Mouse (Mus musculus) neutrophil, adult 83 days (primary cell): ENCODE data around the gene Tmem191c. TPM values are rescaled to one million over a fixed set of nuclear protein-coding genes. Genes with fewer than 3 reads are reported as not detected.

Experiments used
- total RNA-seq, 2 experiments: library from RNA; stranded (reverse); gene quantifications; one replicate each; pipeline ENCODE4 v1.2.4; 2023

Tmem191c gene
- 1 to 10 TPM; 3.1 to 3.8 TPM for total RNA-seq

DNA sequence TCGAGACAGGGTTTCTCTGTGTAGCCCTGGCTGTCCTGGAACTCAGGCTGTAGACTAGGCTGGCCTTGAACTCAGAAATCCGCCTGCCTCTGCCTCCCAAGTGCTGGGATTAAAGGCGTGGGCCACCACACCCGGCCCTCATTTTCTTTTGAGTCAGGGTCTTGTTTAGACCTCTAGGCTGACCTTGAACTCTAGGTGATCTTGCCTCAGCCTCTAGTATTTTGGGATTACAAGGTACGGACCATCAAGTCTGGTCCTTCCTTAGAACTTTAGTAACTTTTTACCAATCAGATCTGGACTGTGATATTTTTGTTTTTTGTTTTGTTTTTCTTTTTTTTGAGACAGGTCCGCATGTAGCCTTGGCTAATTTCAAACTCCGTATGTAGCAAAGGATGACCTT lies at the start of gene Tmem191c:
TSS of gene Tmem191c (plus strand) at position 357 of the 400 bp plus-strand sequence.

DNA sequence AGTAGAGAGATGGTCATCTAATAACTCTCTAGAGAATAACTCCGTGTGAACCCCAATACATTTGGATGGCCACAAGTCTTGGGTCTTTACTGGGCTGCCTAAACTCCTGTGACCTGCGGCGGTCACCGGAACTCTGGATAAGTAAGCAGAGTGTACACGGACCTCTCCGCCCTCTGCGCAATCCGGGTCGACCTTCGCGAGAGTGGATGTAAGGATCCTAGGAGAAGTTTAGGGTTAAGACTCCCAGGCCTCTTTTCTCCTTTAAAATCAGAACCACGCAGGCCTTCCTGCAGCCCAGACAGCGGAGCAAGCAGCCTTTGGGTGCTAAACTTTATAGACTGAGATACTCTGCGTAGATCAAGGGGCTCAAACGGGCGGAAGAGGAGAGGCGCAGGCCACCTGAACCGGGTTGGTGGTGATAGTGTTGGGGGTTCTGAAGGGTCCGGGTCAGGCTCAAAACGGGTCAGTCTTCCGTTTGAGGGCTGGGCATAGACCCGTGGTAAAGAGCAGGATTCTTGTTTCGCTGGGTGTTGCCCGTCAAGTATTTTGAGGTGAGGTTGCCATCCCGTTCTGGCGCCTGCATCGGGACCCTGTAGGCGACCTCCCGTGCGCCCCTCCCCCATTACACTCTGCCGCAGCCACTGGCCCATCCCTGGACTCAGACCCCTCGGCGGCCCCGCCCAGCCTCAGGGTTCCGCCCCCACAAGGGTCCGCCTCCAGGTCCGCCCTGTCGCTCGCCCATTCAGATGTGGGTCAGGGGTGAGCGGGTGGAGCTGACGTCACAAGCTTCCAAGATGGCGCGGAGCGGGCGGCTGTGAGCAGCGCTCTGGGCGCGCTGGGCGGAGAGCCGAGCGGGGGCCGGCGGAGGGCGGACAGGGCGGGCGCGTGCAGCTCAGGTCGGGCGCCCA lies 42.8 kb upstream of the Tmem191c start, which contains the start of gene Hic2:
TSS of gene Hic2 (plus strand) at position 779 of the 908 bp plus-strand sequence.

DNA sequence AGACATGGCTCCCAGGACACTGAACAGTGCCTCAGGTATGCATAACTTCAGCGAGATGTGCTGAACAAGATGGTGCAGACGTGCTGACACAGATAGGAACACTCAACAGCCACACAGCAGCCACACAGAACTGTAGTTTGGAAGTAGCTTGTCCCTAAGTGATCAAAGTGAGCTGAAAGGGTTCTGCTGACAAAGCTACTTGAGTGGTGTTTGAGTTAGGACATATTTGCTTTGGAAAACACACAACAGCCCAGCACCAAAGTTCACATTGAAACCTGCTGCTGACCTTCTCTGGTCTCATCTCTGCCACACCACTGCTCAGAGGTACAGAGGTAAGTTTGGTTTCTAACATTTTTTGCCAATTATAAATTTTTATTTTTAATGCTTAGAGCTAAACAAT lies 55.2 kb downstream of the Tmem191c start, which contains the start of gene Serpind1:
TSS of gene Serpind1 (plus strand) at position 256 of the 400 bp plus-strand sequence.

Other genes with a start within 250 kb of the Tmem191c start
- under 1 TPM; 0.20 to 0.33 TPM for gene Ypel1, start 206.4 kb upstream of the Tmem191c start, total RNA-seq
- gene Ppil2, start 164.8 kb upstream of the Tmem191c start, total RNA-seq: 10 to 100 TPM; 71.4 to 76.8 TPM
- 1 to 10 TPM; 5.9 to 8.9 TPM for gene 2610318N02Rik, start 150.9 kb upstream of the Tmem191c start, total RNA-seq
- gene Sdf2l1, start 143.7 kb upstream of the Tmem191c start, total RNA-seq: 10 to 100 TPM; 46.3 to 53.3 TPM
- gene Ydjc, start 131.5 kb upstream of the Tmem191c start, total RNA-seq: 1 to 10 TPM; 5.8 to 7.5 TPM
- gene Ccdc116, start 128.8 kb upstream of the Tmem191c start, total RNA-seq: 1 to 10 TPM; 1.2 TPM
- 100 to 1,000 TPM; 149 to 154 TPM for gene Ube2l3, start 73.4 kb upstream of the Tmem191c start, total RNA-seq
- under 1 TPM; 0.07 to 0.33 TPM for gene Rimbp3, start 67.5 kb upstream of the Tmem191c start, total RNA-seq
- gene Hic2, start 42.5 kb upstream of the Tmem191c start, total RNA-seq: 1 to 10 TPM; 1.1 to 1.3 TPM
- not detected for gene Serpind1, start 55.3 kb downstream of the Tmem191c start, total RNA-seq
- gene Snap29, start 129.9 kb downstream of the Tmem191c start, total RNA-seq: 10 to 100 TPM; 16.5 to 17.9 TPM
- gene Pi4ka, start 130.2 kb downstream of the Tmem191c start, total RNA-seq: 10 to 100 TPM; 42.8 to 45.6 TPM
- gene Crkl, start 175.9 kb downstream of the Tmem191c start, total RNA-seq: 10 to 100 TPM; 32.0 to 36.4 TPM
- not detected for gene Aifm3, start 213.5 kb downstream of the Tmem191c start, total RNA-seq
- 10 to 100 TPM; 34.9 to 35.2 TPM for gene Lztr1, start 232.6 kb downstream of the Tmem191c start, total RNA-seq